Mouse (Mus musculus) kidney, embryonic 15.5 days (tissue): ENCODE results near the gene Chd1. TPM values are rescaled to one million over a fixed set of nuclear protein-coding genes. Genes with fewer than 3 reads are reported as not detected.
"Not testable (repeated sequence)": the region's sequence is repeated elsewhere in the genome, so short reads cannot be mapped to it uniquely, and the experiment has no call there.

Source experiments
- ATAC-seq: fragments of 200-750 bp; cut with Nextera tagmentation; replicated peaks from 2 replicates; pipeline ENCODE4 v1.8.0; 2017; ENCODE audit warnings: moderate TSS enrichment; ENCODE audit not compliant: low FRiP score
- H3K27ac ChIP-seq: fragments of 300-500 bp; sonication (generic); 2 replicates; pipeline ENCODE4 v1.5.1; 2015; ENCODE audit warnings: mild to moderate bottlenecking, inconsistent platforms
- H3K27me3 ChIP-seq: fragments of 300-500 bp; sonication (generic); 2 replicates; pipeline ENCODE4 v1.6.1; 2015; ENCODE audit warnings: inconsistent platforms
- H3K36me3 ChIP-seq: fragments of 300-500 bp; sonication (generic); 2 replicates; pipeline ENCODE4 v1.6.1; 2015; ENCODE audit warnings: inconsistent platforms
- H3K4me1 ChIP-seq: fragments of 300-500 bp; sonication (generic); 2 replicates; pipeline ENCODE4 v1.6.1; 2015; ENCODE audit warnings: inconsistent platforms
- H3K4me2 ChIP-seq: fragments of 300-500 bp; sonication (generic); 2 replicates; pipeline ENCODE4 v1.6.1; 2015; ENCODE audit warnings: moderate library complexity, mild to moderate bottlenecking, inconsistent platforms
- H3K4me3 ChIP-seq: fragments of 300-500 bp; sonication (generic); replicated peaks from 2 replicates; pipeline ENCODE4 v1.5.1; 2015; ENCODE audit warnings: mild to moderate bottlenecking, inconsistent platforms
- H3K9ac ChIP-seq: fragments of 300-500 bp; sonication (generic); 2 replicates; pipeline ENCODE4 v1.6.1; 2015; ENCODE audit warnings: mild to moderate bottlenecking, inconsistent platforms
- H3K9me3 ChIP-seq: fragments of 300-500 bp; sonication (generic); replicated peaks from 2 replicates; pipeline ENCODE4 v1.6.1; 2016; ENCODE audit warnings: inconsistent platforms
- WGBS: fragments of 180-500 bp; shearing (Covaris S2); methylation state at CpG from one replicate; pipeline ENCODE4 v1.1.7; 2015; ENCODE audit warnings: mixed read lengths; 5-methylcytosine and 5-hydroxymethylcytosine counted together
- polyA plus RNA-seq: library from polyadenylated mRNA; unstranded; fragments of >200 nt; fragmentation: Nextera tagmentation; extraction: Ambion mirVana; gene quantifications from 2 replicates; pipeline ENCODE4 v1.2.1, GENCODE M21; 2015

Chd1 gene
- polyA plus RNA-seq, 1 experiment from 2014 or later: 29.5 TPM

DNA sequence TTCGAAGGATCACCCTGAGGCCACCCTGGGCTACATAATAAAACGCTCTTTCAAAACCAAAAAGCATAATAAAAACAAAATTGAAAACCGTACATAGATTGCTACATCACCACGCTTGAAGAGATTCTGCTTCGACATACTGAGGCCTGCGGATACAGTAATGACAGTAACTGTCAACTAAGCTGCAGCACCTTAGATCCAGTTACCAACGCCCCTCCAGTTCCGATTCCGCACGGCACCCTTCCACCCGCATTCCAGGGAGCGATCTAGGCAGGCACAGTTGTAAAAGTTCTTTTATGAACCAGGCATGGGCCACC lies 651 bp upstream of the Chd1 start:
- 2% methylated on average over 12 of the region's 12 CpGs for WGBS

DNA sequence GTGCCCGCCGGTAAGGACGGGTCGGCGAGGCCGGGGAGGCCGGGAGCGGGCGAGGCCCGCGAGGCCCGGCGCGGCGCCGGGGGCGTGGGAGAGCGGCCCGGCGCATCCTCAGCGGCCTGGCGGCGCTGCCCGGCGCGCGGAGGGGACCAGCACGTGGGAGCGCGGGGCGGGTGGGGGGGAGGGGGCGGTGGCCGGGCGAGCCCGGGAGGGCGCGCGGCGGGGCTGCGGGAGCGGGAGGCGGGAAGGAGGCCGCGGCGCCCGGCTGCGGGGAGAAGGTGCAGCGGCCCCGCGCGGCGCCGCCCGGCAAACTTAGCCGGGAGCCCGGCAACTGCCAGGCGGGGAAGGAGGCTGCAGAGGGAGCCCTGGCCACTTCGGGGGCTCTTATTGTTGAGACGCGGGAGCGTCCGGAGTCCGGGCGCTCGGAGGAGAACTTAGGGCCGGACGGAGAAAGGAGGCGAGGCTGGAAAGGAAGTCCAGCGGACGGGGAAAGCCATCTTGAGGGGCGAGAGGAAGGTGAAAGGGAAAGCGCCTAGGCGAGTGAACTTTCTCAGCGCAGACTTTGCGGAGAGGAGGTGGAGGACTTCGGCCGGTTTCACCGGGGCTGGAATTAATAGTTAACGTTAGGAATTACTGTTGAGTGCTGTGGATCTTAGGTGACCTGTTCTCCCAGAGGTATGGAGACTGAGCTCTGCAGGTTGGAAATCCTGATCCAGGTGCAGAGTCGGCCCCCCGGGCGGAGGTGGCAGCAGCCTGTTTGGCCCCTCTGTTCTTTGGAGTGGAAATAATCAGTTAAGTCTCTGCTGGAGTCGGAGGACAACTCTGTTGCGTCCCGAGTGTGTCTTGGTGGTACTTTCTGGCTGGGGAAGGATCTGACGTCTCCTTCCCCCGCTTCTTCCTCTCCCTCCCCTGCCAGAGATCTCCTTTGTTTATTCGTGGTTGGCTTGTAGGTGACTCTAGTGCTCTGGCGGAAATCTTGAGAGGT lies 827 bp downstream of the Chd1 start:
- Histone ChIP-seq H3K27ac (peak overlapping the region; percentile 97), H3K4me2 (peak overlapping the region; percentile 64), H3K9me3 (no peaks in the 10 kb centered on the region), H3K36me3 (peaks cover 27% of the 10 kb centered on the region), H3K4me3 (peak overlapping the region; percentile 71), H3K4me1 (peaks cover 13% of the 10 kb centered on the region), H3K9ac (peak overlapping the region; percentile 89), H3K27me3 (no peaks in the 10 kb centered on the region)
- ATAC-seq: peak; percentile 68
- under 1% methylated on average over 79 of the region's 89 CpGs for WGBS

More for the DNA sequence above, 651 bp upstream of the Chd1 start:
- H3K9me3 ChIP-seq: no peaks in the 10 kb centered on the region
- peak overlapping the region; percentile 71 for H3K4me3 ChIP-seq
- H3K27me3 ChIP-seq: no peaks in the 10 kb centered on the region
- no peak; the same call in 1 of the 2 replicates for ATAC-seq
- peaks cover 14% of the 10 kb centered on the region for H3K36me3 ChIP-seq
- H3K4me2 ChIP-seq: peak overlapping the region; percentile 65
- H3K4me1 ChIP-seq: peaks cover 13% of the 10 kb centered on the region
- H3K27ac ChIP-seq: peak overlapping the region; percentile 97
- H3K9ac ChIP-seq: peak overlapping the region; percentile 89

- 0 out of 2 replicates have a peak, but pooled peaks cover 5% of the 10 kb centered on the region for H3K4me1 ChIP-seq
- no peaks in the 10 kb centered on the region for H3K9me3 ChIP-seq
- no peak overlapping the region for H3K4me3 ChIP-seq
- H3K36me3 ChIP-seq: peaks cover 47% of the 10 kb centered on the region
- ATAC-seq: no peak
- WGBS: 86% methylated on average over 4 of the region's 4 CpGs
- H3K27me3 ChIP-seq: no peaks in the 10 kb centered on the region
- H3K4me2 ChIP-seq: no peak overlapping the region
- H3K9ac ChIP-seq: no peak overlapping the region
- no peak overlapping the region for H3K27ac ChIP-seq
Observed at GRCm38 (mm10) chr17:15714507-15714906, 9.7 kb downstream of the Chd1 start.

DNA sequence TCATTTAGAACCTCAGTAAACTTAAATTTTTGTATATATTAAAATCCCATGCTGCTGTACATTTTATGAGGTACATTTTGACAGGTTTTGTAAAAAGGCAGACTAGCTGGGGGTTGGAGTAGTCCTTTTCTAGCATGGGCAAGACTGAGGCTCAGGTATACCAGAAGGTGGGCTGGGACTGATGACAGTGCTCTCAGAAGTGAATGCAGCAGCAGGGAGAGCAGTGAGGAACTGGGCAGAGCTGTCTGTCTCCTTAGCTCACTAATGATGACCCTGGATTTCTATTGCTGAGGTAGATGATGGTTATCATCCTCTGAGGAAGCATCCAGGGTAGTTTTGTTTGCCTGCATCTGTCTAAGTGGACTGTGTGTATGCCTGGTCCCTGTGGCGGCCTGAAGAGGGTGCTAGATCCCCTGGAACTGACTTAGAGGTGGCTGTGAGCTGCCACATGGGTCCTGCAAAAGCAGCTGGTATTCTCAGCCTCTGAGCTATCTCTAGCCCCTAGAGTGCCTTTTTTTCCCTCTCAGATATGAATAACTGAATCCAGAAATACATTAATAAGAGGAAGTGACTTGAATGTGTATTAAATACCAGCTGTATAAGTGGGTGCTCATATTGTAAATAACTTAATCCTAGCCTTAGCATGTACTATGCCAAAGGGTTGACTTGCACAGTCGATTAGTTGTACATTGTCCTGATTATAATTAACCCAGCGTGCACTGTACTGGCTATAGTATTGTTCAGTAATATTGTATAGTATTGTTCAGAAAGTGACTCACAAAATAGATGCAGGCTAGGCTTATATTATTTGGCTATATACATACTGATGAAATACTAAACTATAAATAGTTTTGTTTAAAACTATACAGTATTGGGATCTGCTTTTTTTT lies 10.5 kb downstream of the Chd1 start:
- 83% methylated on average over 3 of the region's 3 CpGs for WGBS
- Histone ChIP-seq H3K27ac (no peak overlapping the region), H3K4me2 (no peak overlapping the region), H3K9me3 (no peaks in the 10 kb centered on the region), H3K4me3 (no peak overlapping the region), H3K36me3 (peaks cover 40% of the 10 kb centered on the region), H3K4me1 (0 out of 2 replicates have a peak, but pooled peaks cover 5% of the 10 kb centered on the region), H3K9ac (no peak overlapping the region), H3K27me3 (no peaks in the 10 kb centered on the region)
- ATAC-seq: no peak

DNA sequence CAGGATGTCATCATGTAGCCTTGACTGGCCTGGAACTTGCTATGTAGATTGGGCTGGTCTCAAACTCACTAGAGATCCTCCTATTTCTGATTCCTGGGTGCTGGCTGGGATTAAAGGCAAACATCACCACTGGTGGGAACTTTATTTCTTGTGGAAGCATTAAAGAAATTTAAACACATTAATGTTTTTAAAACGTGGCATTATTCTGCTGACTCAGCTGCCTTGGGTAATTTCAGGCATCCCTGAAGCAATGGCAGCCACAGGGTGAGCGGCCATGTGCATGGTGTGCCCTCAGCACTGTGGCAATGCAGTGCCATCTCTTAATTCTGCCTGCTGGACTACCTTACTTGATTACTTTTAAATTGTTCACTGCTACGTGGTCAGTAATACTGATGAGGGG lies 11.2 kb downstream of the Chd1 start:
- H3K4me1 ChIP-seq: 0 out of 2 replicates have a peak, but pooled peaks cover 5% of the 10 kb centered on the region
- no peak overlapping the region for H3K4me2 ChIP-seq
- H3K9me3 ChIP-seq: no peaks in the 10 kb centered on the region
- ATAC-seq: no peak
- H3K36me3 ChIP-seq: peaks cover 34% of the 10 kb centered on the region
- WGBS: 83% methylated on average over 3 of the region's 3 CpGs
- no peak overlapping the region for H3K4me3 ChIP-seq
- H3K27me3 ChIP-seq: no peaks in the 10 kb centered on the region
- H3K9ac ChIP-seq: no peak overlapping the region
- H3K27ac ChIP-seq: no peak overlapping the region

DNA sequence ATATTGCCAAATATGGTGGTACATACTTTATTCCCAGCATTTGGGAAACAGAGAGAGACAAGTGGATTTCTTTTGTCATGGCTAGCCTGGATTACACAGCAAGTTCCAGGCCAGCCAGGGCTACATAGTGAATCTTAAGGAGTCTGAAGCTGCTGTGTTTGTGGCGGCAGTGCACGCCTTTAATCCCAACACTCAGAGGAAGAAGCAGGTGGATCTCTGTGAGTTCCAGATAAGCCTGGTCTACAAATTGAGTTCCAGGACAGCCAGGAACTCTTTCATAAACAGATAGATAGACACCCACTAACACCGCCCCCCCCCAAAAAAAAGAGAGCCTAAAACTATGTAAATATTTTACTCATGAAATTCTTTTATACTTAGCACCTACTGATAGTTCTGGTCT lies 16.1 kb downstream of the Chd1 start:
- Histone ChIP-seq H3K4me3 (no peak overlapping the region), H3K9ac (no peak overlapping the region), H3K4me1 (0 out of 2 replicates have a peak, but pooled peaks cover 2% of the 10 kb centered on the region), H3K27me3 (no peaks in the 10 kb centered on the region), H3K36me3 (peaks cover 31% of the 10 kb centered on the region), H3K4me2 (no peak overlapping the region), H3K27ac (no peak overlapping the region), H3K9me3 (no peaks in the 10 kb centered on the region)
- 95% methylated on average over 3 of the region's 3 CpGs for WGBS
- no peak for ATAC-seq

DNA sequence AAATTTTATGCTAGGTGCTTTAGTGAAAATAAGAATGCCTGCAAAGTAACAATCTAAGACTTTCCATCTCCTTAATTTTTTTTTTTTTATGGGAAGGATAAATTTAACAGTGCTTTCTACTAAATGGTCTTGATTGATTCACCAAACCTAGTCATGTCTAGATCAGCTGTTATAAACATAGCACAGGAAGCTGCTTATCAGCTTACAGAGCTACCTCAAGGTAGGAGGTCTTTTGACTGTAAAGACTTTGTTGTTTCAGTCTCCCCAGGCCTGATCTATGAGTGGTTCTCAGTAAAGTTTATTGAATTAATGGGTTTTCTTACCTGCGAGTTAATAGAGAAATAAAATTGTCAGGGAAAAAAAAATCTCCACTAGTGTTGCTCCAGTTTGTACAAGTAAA lies 18.5 kb downstream of the Chd1 start:
- H3K27ac ChIP-seq: no peak overlapping the region
- ATAC-seq: no peak
- H3K27me3 ChIP-seq: no peaks in the 10 kb centered on the region
- H3K4me2 ChIP-seq: no peak overlapping the region
- no peak overlapping the region for H3K9ac ChIP-seq
- H3K36me3 ChIP-seq: peaks cover 44% of the 10 kb centered on the region
- WGBS: 56% methylated on average over 1 of the region's 1 CpGs
- H3K9me3 ChIP-seq: no peaks in the 10 kb centered on the region
- H3K4me1 ChIP-seq: no peaks in the 10 kb centered on the region
- no peak overlapping the region for H3K4me3 ChIP-seq

- H3K4me3 ChIP-seq: not testable (repeated sequence)
- 82% methylated on average over 5 of the region's 5 CpGs for WGBS
Observed at GRCm38 (mm10) chr17:15723866-15724475, 19.2 kb downstream of the Chd1 start.

GRCm38 (mm10) chr17:15731706-15732105 lies 26.9 kb downstream of the Chd1 start:
- ATAC-seq: no peak
- H3K27me3 ChIP-seq: no peaks in the 10 kb centered on the region
- H3K4me1 ChIP-seq: no peaks in the 10 kb centered on the region
- H3K9me3 ChIP-seq: no peaks in the 10 kb centered on the region
- H3K4me3 ChIP-seq: no peak overlapping the region
- H3K36me3 ChIP-seq: peaks cover 81% of the 10 kb centered on the region
- WGBS: 92% methylated on average over 5 of the region's 5 CpGs
- no peak overlapping the region for H3K27ac ChIP-seq
- H3K9ac ChIP-seq: no peak overlapping the region
- no peak overlapping the region for H3K4me2 ChIP-seq

More at GRCm38 (mm10) chr17:15723866-15724475, 19.2 kb downstream of the Chd1 start:
- peaks cover 48% of the 10 kb centered on the region for H3K36me3 ChIP-seq
- ATAC-seq, H3K4me1 ChIP-seq, H3K4me2 ChIP-seq, H3K27me3 ChIP-seq, H3K27ac ChIP-seq, H3K9me3 ChIP-seq, H3K9ac ChIP-seq: not testable (repeated sequence)

GRCm38 (mm10) chr17:15737346-15737917 lies 32.7 kb downstream of the Chd1 start:
- WGBS: 93% methylated on average over 10 of the region's 10 CpGs
- peaks cover 70% of the 10 kb centered on the region for H3K36me3 ChIP-seq
- no peak for ATAC-seq
- no peak overlapping the region for H3K27ac ChIP-seq
- no peaks in the 10 kb centered on the region for H3K27me3 ChIP-seq
- H3K9ac ChIP-seq: no peak overlapping the region
- H3K9me3 ChIP-seq: no peaks in the 10 kb centered on the region
- H3K4me2 ChIP-seq: no peak overlapping the region
- no peak overlapping the region for H3K4me3 ChIP-seq
- H3K4me1 ChIP-seq: no peaks in the 10 kb centered on the region

DNA sequence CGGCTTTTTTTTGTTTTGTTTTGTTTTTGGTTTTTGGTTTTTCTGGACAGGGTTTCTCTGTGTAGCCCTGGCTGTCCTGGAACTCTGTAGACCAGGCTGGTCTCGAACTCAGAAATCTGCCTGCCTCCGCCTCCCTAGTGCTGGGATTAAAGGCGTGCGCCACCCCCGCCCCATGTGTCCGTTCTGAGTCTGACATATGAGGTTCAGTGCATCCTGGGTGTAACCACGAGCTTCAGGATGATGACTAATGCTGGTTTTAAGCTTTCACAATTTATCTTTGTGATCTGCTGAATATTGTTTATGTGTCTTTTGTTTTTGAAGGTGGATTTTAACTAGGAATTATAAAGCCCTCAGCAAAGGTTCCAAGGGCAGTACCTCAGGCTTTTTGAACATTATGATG lies 37.1 kb downstream of the Chd1 start:
- Histone ChIP-seq H3K9me3 (no peaks in the 10 kb centered on the region), H3K4me1 (no peaks in the 10 kb centered on the region), H3K4me3 (no peak overlapping the region), H3K27ac (no peak overlapping the region), H3K27me3 (no peaks in the 10 kb centered on the region), H3K36me3 (peaks cover 75% of the 10 kb centered on the region), H3K4me2 (no peak overlapping the region), H3K9ac (no peak overlapping the region)
- WGBS: 86% methylated on average over 8 of the region's 8 CpGs
- no peak for ATAC-seq
